Mouse (Mus musculus) ES-Bruce4 (cell line): ENCODE results near the gene Ctbp2.

Experiments
- CTCF ChIP-seq: IDR thresholded peaks from one replicate; pipeline ENCODE4 v1.8.1; 2011; ENCODE audit warnings: low read depth, low read length
- EP300 ChIP-seq: IDR thresholded peaks from 2 replicates; pipeline ENCODE4 v1.6.1; 2011; ENCODE audit warnings: low read depth, low read length; ENCODE audit not compliant: insufficient read depth

GRCm38 (mm10) chr7:133093731-133094130 is 30.4 kb downstream of the Ctbp2 start:
- TF ChIP-seq CTCF (no peak), EP300 (no peak)
